Mouse (Mus musculus): ENCODE measurements around the gene Adra1b. TPM values are rescaled to one million over a fixed set of nuclear protein-coding genes. Genes with fewer than 3 reads are reported as not detected.

Adra1b gene
- total RNA-seq, 2 experiments from 2014 or later, result 0.20 to 0.70 TPM

DNA sequence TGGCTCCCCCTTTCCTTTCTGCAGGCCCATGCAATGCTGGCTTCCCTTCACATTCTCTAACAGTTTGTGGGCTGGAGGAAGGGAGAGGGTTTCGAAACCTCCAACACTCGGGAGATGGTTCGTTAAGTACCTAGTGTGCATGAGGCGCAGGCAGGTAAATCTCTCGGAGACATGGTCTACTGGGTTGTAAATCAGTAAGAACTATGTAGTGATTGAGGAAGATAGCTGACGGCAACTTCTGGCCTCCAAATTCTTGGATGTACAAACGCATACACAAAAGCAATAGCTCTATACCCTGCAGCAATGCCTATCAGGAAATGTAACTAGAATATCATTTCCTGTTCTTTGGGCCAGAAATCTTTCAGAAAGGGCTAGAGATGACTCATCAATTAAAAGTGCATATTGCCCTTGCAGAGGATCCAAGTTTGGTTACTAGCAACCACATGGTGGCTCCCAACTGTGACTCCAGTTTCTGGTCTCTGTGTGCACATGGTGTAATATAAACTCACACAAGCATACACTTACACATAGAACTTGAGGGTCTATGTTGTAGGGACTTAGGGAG is 172.2 kb downstream of the Adra1b start:
- no peak for DNase-seq

- no peak for DNase-seq
Measured at GRCm38 (mm10) chr11:43727796-43728195, 173.2 kb downstream of the Adra1b start.

Other genes starting within 250 kb of the Adra1b start
- gene Pwwp2a, start 219.2 kb downstream of the Adra1b start, total RNA-seq (2021), result 10 to 100 TPM; 10.9 to 11.0 TPM
- 10 to 100 TPM; 51.1 to 52.1 TPM for gene Ttc1, start 153.2 kb downstream of the Adra1b start, total RNA-seq (2021)